Mouse (Mus musculus): ENCODE measurements around the gene Zbtb18.

- TF ChIP-seq POLR2A (IDR thresholded peaks at IDR 0.05; ENCODE audit: borderline replicate concordance, low read depth, low read length) = no peak
- TF ChIP-seq CTCF (IDR thresholded peaks at IDR 0.05; ENCODE audit: low read depth, low read length) = no peak
Measured at GRCm38 (mm10) chr1:177457981-177458380, 15.8 kb downstream of the Zbtb18 start.

All from bone marrow macrophage, adult 2 months (primary cell).